Mouse (Mus musculus) heart, embryonic 15.5 days (tissue): ENCODE data around the gene Pde8b. TPM values are rescaled to one million over a fixed set of nuclear protein-coding genes. Genes with fewer than 3 reads are reported as not detected.

ENCODE experiments used
- ATAC-seq: fragments of 200-750 bp; cut with Nextera tagmentation; replicated peaks from 2 replicates; pipeline ENCODE4 v1.8.0; 2017; ENCODE audit warnings: low read depth, moderate TSS enrichment; ENCODE audit not compliant: insufficient number of reproducible peaks, insufficient read depth, low FRiP score
- H3K27ac ChIP-seq: fragments of 300-500 bp; sonication (generic); 2 replicates; pipeline ENCODE4 v1.5.1; 2015; ENCODE audit warnings: mild to moderate bottlenecking, inconsistent platforms
- H3K27me3 ChIP-seq: fragments of 300-500 bp; sonication (generic); 2 replicates; pipeline ENCODE4 v1.6.1; 2015; ENCODE audit warnings: inconsistent platforms
- H3K36me3 ChIP-seq: fragments of 300-500 bp; sonication (generic); 2 replicates; pipeline ENCODE4 v1.6.1; 2015; ENCODE audit warnings: mild to moderate bottlenecking, inconsistent platforms
- H3K4me1 ChIP-seq: fragments of 300-500 bp; sonication (generic); replicated peaks from 2 replicates; pipeline ENCODE4 v1.6.1; 2015; ENCODE audit warnings: inconsistent platforms
- H3K4me2 ChIP-seq: fragments of 300-500 bp; sonication (generic); 2 replicates; pipeline ENCODE4 v1.6.1; 2015; ENCODE audit warnings: inconsistent platforms, mild to moderate bottlenecking, moderate library complexity
- H3K4me3 ChIP-seq: fragments of 300-500 bp; sonication (generic); 2 replicates; pipeline ENCODE4 v1.5.1; 2015; ENCODE audit warnings: mild to moderate bottlenecking, inconsistent platforms
- H3K9ac ChIP-seq: fragments of 300-500 bp; sonication (generic); 2 replicates; pipeline ENCODE4 v1.6.1; 2015; ENCODE audit warnings: mild to moderate bottlenecking, inconsistent platforms
- H3K9me3 ChIP-seq: fragments of 300-500 bp; sonication (generic); replicated peaks from 2 replicates; pipeline ENCODE4 v1.6.1; 2016; ENCODE audit warnings: inconsistent platforms
- WGBS: fragments of 180-500 bp; shearing (Covaris S2); methylation state at CpG from one replicate; pipeline ENCODE4 v1.1.7; 2015; ENCODE audit warnings: mixed read lengths; 5-methylcytosine and 5-hydroxymethylcytosine counted together
- polyA plus RNA-seq: library from polyadenylated mRNA; unstranded; fragments of >200 nt; fragmentation: Nextera tagmentation; extraction: Ambion mirVana; gene quantifications from 2 replicates; pipeline ENCODE4 v1.2.1, GENCODE M21; 2015

Gene Pde8b
- polyA plus RNA-seq, 1 experiment from 2014 or later, result 0.68 TPM

DNA sequence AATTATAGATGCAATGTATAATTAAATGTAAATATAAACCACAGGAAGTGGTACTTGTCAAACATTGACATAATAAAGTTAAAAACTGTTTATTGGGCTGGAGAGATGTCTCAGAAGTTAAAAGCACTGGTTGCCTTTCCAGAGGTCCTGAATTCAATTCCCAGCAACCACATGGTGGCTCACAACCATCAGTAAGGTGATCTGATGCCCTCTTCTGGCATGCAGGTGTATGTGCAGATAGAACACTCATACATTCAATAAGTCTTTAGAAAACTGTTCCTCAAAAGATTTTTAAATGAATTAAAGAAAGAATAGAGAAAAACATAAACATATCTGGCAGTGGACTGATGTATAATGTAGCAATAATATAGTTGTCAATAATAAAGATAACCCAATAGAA, 179.9 kb downstream of the Pde8b start:
- no peak overlapping the region for H3K4me2 ChIP-seq
- no peak overlapping the region for H3K27ac ChIP-seq
- H3K9ac ChIP-seq, result no peak overlapping the region
- ATAC-seq, result no peak
- no peaks in the 10 kb centered on the region for H3K27me3 ChIP-seq
- no peaks in the 10 kb centered on the region for H3K9me3 ChIP-seq
- no peaks in the 10 kb centered on the region for H3K4me1 ChIP-seq
- no peaks in the 10 kb centered on the region for H3K36me3 ChIP-seq
- H3K4me3 ChIP-seq, result no peak overlapping the region

DNA sequence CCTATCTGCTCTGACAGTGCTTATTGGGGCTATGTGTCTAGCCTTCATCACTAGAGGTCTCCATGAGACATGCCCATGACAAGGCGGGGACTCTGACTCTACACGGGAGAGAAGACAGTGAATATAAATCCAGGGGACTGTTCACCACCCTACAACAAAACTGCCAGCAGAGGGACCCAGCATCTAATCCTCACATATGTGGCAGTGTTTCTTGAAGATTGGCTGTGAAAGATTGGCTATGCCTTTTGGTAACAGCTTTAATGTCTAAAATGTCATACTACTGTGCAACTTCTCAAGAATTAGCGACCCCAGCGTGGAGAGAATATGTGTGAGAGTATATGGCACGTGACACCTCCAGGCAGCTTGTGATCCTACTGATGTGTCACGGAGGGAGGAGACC, 182.3 kb downstream of the Pde8b start:
- 59% methylated on average over 6 of the region's 6 CpGs for WGBS
- ATAC-seq, result no peak
- no peaks in the 10 kb centered on the region for H3K36me3 ChIP-seq

DNA sequence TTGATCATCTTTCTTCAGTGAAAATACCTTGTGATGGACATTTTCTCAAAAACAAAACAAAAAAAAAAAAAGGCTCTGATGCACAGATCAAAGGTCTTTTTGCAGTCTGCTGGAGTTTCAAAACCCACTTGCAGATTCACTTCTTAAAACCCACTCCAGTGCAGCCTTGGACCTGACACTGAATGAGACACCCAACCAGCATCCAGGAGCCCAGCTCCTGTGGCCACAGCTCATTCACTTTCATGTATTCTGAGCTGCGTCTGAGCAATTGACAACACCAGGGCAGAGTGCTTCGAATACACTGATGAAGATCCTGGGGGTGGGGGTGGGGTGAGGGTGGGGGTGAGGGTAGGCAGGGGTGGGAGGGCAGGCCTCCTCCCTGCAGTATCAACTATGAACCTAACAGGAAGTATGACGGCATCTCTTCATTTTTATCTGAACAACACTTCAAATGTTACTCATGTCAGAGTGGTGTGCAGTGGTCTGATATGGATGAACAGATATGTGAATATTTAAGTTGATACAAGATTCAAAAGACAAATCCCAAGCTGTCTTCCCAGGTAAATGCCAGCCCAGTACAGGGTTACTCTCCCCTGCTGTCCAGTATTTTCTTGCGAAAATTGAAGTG, 186.6 kb downstream of the Pde8b start:
- WGBS, result 49% methylated on average over 4 of the region's 4 CpGs
- Histone ChIP-seq H3K4me2 (no peak overlapping the region), H3K27me3 (no peaks in the 10 kb centered on the region), H3K36me3 (no peaks in the 10 kb centered on the region), H3K9me3 (no peaks in the 10 kb centered on the region), H3K4me3 (no peak overlapping the region), H3K9ac (no peak overlapping the region), H3K27ac (no peak overlapping the region), H3K4me1 (no peaks in the 10 kb centered on the region)
- no peak for ATAC-seq

More for the DNA sequence above, 182.3 kb downstream of the Pde8b start:
- no peak overlapping the region for H3K4me2 ChIP-seq
- no peak overlapping the region for H3K27ac ChIP-seq
- no peaks in the 10 kb centered on the region for H3K4me1 ChIP-seq
- H3K27me3 ChIP-seq, result no peaks in the 10 kb centered on the region
- no peaks in the 10 kb centered on the region for H3K9me3 ChIP-seq
- no peak overlapping the region for H3K9ac ChIP-seq
- no peak overlapping the region for H3K4me3 ChIP-seq

DNA sequence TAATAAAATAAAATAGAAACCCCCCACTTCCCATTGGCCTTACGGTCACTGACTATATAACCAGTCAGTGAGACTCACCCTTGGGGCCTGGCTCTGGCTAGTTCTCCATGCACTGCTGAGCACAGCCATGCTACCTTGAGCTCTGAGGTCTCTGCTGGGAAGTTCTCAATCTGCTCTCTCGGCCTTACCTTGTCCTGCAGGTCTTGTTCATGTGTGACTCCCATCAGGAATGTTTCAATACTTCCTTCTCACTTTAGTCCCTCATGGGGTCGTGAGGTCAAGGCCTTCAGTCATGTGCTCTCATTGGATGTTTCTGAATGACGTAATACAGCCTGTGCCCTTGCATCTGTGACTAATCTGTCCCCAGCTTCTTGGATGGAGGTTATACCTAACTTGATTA, 191.3 kb downstream of the Pde8b start:
- ATAC-seq, result no peak
- Histone ChIP-seq H3K4me2 (no peak overlapping the region), H3K27ac (no peak overlapping the region), H3K4me1 (no peaks in the 10 kb centered on the region), H3K27me3 (no peaks in the 10 kb centered on the region), H3K9me3 (no peaks in the 10 kb centered on the region), H3K36me3 (no peaks in the 10 kb centered on the region), H3K4me3 (no peak overlapping the region), H3K9ac (no peak overlapping the region)
- WGBS, result 81% methylated on average over 4 of the region's 4 CpGs

DNA sequence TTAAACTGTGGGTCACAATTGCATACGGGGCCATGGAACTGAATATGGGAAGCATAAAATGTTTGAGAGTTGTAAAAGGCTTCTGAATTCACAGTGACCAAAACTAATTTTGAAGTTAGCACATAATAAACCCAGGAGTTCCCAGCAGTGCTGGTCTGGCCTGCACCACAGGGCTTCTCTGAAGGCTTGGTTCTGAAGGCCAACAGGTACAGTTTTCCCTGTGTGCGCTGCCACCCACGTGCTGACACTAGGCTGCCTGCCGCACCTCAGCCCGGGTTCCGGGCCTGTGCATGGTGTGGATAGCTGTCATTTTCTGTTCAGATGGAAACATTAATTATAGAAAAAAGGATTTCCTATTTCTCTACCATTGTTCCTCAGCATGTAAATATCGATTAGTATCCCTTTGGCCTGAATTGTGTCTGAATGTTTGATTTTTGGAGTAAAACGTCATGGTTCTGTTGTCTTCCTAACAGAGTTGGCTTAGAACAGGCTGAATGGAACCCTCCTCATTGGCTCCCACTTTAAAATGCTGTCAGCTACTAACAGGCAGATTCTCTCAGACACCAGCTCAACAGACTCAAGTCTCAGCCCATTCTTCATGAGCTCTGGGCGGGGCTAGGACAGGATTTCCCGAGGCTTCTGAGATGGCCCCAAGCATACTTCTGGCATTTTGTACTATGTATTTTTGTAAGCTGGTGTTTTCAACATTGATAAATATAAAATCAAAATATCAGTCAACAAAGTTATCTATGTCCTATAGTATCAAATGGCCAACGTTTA, 193.4 kb downstream of the Pde8b start:
- WGBS, result 74% methylated on average over 11 of the region's 11 CpGs
- ATAC-seq, result no peak

DNA sequence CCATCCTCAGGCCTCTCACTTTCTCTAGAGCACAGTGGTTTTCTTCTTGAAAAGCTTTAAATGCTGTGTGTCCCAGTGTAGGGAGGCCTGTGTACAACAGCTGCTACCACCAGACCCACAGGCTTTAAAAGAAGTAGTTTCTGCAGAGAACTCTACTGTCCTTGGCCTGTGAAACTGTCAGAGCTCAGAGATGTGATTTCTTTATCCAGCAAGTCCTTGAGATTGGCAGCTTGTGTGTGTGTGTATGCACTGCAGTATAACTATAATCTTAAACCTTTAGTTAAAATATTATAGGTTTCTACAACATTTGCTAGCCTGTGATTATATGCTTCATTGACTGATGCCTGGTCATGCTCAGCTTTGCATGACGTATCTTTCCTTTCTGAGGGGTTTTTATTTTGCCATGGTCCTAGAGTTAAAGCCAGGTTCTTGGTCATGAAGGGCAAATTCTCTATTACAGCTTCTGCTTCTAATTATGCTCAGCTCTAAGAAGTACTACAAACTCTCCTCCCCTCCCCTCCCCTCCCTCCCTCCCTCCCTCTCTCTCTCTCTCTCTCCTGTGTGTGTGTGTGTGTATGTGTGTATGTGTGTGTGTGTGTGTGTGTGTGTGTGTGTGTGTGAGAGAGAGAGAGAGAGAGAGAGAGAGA, 194.3 kb downstream of the Pde8b start:
- Histone ChIP-seq H3K4me3 (no peak overlapping the region), H3K27me3 (no peaks in the 10 kb centered on the region), H3K4me1 (no peaks in the 10 kb centered on the region), H3K36me3 (no peaks in the 10 kb centered on the region), H3K27ac (no peak overlapping the region), H3K9ac (no peak overlapping the region), H3K4me2 (no peak overlapping the region), H3K9me3 (no peaks in the 10 kb centered on the region)
- ATAC-seq, result no peak
- 92% methylated on average over 1 of the region's 1 CpGs for WGBS

More for the DNA sequence above, 193.4 kb downstream of the Pde8b start:
- H3K27me3 ChIP-seq, result no peaks in the 10 kb centered on the region
- H3K27ac ChIP-seq, result no peak overlapping the region
- H3K9me3 ChIP-seq, result no peaks in the 10 kb centered on the region
- no peaks in the 10 kb centered on the region for H3K4me1 ChIP-seq
- no peaks in the 10 kb centered on the region for H3K36me3 ChIP-seq
- H3K9ac ChIP-seq, result no peak overlapping the region
- no peak overlapping the region for H3K4me3 ChIP-seq
- H3K4me2 ChIP-seq, result no peak overlapping the region

DNA sequence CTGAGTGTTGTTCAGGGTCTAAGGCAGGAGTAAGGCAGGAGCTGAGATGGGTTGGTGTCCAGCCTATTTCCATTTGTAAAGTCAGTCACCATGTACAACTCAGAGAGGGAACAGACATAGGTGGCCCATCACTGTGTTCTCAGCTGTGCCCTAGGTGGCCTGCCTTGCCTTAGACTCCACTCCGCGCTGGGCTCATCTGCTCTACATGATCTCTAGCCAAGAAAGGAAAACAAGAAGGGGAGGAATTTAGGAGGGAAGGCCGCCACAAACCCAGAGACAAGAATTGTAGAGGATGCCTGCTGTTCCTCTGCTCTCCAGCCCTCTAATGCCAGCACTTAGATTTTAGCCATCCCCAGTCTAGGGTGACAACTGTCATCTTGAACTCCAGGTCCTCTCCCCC, 197.7 kb downstream of the Pde8b start:
- H3K4me2 ChIP-seq, result no peak overlapping the region
- no peaks in the 10 kb centered on the region for H3K9me3 ChIP-seq
- H3K36me3 ChIP-seq, result no peaks in the 10 kb centered on the region
- 84% methylated on average over 3 of the region's 3 CpGs for WGBS
- no peaks in the 10 kb centered on the region for H3K4me1 ChIP-seq
- no peaks in the 10 kb centered on the region for H3K27me3 ChIP-seq
- no peak overlapping the region for H3K9ac ChIP-seq
- no peak for ATAC-seq
- H3K27ac ChIP-seq, result no peak overlapping the region
- H3K4me3 ChIP-seq, result no peak overlapping the region

DNA sequence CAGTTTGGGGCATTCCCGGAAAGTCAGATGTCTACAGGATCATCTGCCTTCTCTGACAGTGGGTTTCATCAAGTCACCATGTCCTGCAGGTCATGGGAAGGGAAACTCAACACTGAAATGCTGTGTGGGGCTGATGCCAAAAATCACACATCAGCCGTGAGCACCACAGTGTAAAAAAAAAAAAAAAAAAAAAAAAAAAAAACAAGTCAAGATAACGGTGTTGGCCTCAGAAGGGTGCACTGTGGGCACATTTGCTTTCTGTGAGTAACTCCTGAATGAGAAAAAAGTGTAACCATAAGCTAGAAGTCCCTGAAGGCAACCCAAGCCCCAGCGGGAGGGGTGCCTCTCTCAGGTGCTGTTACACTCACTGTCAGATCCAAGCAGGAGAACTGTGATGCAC, 199.7 kb downstream of the Pde8b start:
- WGBS, result 57% methylated on average over 4 of the region's 4 CpGs
- no peak overlapping the region for H3K4me2 ChIP-seq
- H3K27ac ChIP-seq, result no peak overlapping the region
- ATAC-seq, result no peak
- H3K4me3 ChIP-seq, result no peak overlapping the region
- no peaks in the 10 kb centered on the region for H3K9me3 ChIP-seq
- H3K27me3 ChIP-seq, result no peaks in the 10 kb centered on the region
- no peaks in the 10 kb centered on the region for H3K36me3 ChIP-seq
- no peaks in the 10 kb centered on the region for H3K4me1 ChIP-seq
- no peak overlapping the region for H3K9ac ChIP-seq

DNA sequence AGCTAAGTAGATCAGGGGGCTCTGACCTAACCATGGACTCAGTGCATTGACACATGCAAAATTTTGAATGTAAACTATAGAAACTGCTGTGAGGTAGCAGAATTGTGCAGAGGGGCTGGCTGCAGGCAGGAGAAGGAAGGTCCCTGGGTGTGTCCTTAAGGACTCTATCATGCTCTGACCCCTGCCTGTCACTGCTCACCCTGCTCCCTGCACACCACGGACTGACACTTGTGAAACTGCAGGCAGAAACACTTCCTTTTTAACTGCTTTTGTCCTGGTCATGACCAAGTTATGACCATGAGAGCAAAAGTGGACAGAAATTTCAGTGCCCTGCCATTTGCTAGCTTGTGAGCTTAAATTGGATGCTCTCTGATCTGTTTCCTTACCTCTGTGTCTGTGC, 206.0 kb downstream of the Pde8b start:
- Histone ChIP-seq H3K4me1 (no peaks in the 10 kb centered on the region), H3K4me3 (no peak overlapping the region), H3K27ac (no peak overlapping the region), H3K36me3 (no peaks in the 10 kb centered on the region), H3K27me3 (no peaks in the 10 kb centered on the region), H3K4me2 (no peak overlapping the region), H3K9me3 (no peaks in the 10 kb centered on the region), H3K9ac (no peak overlapping the region)
- no peak for ATAC-seq
- 3% methylated on average over 1 of the region's 1 CpGs for WGBS

DNA sequence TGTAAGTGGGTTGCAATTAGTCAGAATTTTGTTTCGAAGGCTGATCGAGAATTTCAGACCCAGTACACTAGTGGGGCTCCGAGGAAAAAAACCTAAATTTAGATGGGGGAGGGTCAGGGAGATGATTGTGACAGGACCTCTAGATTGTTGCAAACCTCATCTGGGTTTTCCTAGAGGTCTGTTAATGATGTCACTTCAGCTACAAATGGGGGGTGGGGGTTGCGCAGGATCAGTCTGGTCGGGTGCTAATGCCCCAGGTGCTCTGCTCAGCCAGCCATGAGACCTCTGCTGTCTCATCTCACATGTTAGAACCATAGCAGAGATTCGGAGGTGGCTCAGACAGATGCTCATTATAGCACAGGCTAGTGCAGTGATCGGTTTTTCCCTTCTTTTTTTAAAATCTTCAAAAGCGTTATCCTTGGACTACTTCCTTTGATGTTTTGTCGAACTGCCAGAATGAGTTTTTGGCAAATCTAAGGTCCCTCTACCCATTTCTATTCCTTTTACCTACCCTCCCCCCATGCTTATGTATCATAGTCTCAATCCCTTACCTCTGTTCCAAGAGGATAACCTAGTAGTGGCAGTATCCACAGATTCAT, 209.9 kb downstream of the Pde8b start:
- no peaks in the 10 kb centered on the region for H3K36me3 ChIP-seq
- no peak overlapping the region for H3K27ac ChIP-seq
- no peak overlapping the region for H3K9ac ChIP-seq
- WGBS, result 83% methylated on average over 9 of the region's 9 CpGs
- no peak overlapping the region for H3K4me2 ChIP-seq
- no peaks in the 10 kb centered on the region for H3K9me3 ChIP-seq
- no peak for ATAC-seq
- no peaks in the 10 kb centered on the region for H3K27me3 ChIP-seq
- H3K4me3 ChIP-seq, result no peak overlapping the region
- H3K4me1 ChIP-seq, result 0 out of 2 replicates have a peak, but pooled peaks cover 3% of the 10 kb centered on the region

DNA sequence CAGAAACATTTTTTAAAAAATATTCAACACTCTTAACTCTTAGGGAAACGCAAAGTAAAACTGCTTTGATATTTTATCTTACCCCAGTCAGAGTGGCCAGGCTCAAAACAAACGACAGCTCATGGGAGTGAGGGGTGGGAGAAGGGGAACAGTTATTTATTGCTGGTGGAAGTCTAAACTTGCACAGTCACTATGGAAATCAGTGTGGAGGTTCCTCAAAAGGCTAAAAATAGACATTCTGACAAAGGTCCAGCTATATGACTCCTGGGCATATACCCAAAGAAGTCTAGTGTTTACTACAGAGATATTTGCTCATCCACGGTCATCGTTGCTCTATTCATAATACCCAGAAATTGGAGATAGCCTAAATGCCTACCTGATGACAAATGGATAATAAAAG, 211.9 kb downstream of the Pde8b start:
- H3K9me3 ChIP-seq, result no peaks in the 10 kb centered on the region
- H3K27ac ChIP-seq, result no peak overlapping the region
- no peak overlapping the region for H3K4me2 ChIP-seq
- no peak overlapping the region for H3K9ac ChIP-seq
- H3K27me3 ChIP-seq, result no peaks in the 10 kb centered on the region
- 0 out of 2 replicates have a peak, but pooled peaks cover 3% of the 10 kb centered on the region for H3K4me1 ChIP-seq
- no peak for ATAC-seq
- WGBS, result 38% methylated on average over 4 of the region's 4 CpGs
- no peak overlapping the region for H3K4me3 ChIP-seq
- H3K36me3 ChIP-seq, result no peaks in the 10 kb centered on the region
